Mouse (Mus musculus) adipocyte (in vitro differentiated cells): ENCODE measurements around the gene Fam170b.

Source experiments
- DNase-seq: peaks from one replicate; pipeline ENCODE4 v3.0.0-alpha.2; 2016; ENCODE audit warnings: low spot score

The Fam170b gene

DNA sequence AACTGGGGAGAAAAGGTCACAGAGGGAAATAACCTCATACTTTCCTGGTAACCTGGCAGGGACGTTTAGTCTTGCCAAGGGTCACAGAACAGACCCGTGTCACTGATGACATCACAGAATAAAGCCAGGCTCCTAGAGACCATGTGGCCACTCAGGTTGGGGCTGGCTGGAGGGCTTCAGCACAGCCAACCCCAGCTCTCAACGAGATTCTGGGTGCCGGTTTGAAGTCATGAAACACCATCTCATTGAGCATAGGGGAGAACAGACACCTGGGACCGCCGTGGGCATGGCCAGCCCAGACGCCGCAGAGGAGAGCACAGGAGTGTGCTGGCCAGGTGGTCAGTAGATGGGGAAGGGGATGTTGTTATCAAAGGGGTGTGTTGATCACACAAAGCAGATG, at the start of gene Fam170b:
TSS of gene Fam170b (plus strand) at position 116 of the 400 bp plus-strand sequence.
- DNase-seq: no peak

DNA sequence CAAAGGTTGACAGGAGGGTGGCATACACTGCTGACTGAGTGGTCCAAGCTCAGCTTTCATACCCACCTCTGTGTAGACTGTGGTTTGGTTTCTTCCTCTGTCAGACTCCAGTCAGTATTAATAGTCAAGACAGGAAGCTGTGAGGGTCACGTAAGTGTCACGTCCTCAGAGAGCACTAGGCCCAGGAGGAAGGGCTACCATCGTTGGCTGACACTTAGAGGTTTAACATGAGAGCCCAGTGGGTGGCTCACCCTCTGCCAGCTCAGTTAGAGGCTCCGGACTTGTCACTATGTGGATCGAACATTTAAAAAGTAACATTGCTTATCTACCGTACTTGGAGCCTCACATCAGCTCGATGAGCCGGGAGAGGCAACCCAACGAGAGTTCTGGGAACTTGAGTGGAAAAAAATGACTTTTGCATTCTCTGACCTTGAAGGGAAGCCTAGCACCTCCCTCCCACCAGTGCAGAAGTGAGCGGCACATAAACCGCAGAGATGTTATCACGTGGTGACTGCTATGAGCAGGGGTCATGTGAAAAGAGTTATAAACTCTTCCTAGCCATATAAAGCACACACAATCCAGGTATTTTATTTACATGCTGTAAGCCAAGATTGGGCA, 49.5 kb upstream of the Fam170b start:
- DNase-seq: no peak

DNA sequence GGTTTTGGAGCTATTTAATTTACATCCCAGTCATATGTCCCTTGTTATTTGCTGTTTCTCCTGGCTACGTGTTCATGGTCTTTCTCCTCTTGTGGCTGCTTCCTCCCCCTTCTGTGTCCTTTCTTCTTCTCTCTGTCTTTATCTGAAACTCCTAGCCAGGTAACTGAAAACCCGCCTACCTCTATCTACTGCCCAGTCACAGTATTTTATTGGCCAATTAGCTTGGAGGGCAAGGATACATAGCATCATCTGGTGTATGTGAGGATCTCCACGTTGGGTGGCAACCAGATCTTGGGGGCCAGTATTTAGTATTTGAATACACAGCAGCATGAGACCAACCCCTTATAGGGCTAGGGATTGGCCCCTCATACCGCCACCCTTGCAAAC, 49.0 kb upstream of the Fam170b start:
- DNase-seq: no peak

DNA sequence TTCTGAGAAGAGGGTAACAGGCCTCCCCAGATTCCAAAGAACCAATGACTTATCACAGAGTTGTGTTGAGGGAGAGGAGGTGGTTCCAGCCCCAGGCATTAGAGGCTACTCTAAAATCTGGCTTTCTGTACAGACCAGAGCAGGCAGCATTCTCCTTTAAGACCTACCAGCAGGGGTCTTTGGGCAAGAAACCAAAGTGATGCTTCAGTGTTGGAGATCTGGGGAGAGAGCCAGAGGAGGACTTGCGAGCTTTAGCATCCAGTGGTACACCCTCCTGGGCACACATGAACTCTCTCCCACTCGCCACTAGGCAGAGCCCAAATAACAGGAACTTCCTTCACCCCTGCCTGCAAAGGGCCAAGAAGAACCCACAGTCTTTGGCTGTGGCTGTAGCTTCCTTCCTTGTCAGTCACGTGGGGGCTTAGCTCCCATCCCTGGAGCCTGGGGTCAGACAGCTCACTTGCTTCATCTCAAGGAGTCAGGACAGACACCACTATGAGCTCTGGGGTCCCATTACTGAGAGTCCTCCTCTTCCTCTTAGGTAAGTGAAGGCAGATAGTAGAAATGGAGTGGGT, 48.1 kb upstream of the Fam170b start, which contains the start of gene Tmem273:
TSS of gene Tmem273 (plus strand) at position 408 of the 575 bp plus-strand sequence.
- no peak for DNase-seq

DNA sequence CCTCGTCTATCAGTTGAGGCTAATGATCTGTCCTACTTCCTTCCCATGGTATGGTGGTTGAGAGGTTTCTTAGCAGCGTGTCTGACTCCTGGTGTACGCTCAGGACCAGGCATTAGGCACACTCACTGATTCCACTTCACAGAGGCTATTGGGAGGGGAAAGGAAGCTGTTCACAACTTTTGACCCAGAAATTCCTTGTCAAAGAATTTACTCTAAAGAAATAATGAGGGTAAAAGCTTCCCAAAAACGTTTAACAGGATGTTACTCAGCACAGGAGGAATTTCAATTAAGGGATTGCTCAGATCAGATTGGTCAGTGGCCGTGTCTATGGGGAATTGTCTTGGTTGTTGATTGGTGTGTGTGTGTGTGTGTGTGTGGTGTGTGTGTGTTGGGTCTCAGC, 46.1 kb upstream of the Fam170b start:
- DNase-seq: no peak

DNA sequence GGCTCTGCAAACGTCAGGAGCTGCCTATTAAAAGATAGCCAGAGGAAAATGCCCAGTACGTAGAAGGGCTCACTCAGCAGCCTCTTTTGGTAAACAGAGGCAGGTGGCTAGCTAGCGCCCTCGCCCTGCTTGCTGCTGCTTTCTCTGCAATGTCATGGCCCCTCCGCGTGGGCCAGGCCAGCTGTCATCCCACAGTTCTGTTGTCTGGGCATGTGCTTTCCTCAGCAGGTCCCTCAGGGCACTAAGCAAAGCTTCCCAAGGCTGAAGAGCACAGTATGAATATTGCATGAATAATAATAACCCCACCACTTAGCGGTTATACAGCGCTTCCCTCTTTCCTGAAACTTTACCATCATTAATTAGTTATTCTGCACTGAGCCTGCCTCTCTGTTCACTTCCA, 37.4 kb upstream of the Fam170b start:
- DNase-seq: no peak

DNA sequence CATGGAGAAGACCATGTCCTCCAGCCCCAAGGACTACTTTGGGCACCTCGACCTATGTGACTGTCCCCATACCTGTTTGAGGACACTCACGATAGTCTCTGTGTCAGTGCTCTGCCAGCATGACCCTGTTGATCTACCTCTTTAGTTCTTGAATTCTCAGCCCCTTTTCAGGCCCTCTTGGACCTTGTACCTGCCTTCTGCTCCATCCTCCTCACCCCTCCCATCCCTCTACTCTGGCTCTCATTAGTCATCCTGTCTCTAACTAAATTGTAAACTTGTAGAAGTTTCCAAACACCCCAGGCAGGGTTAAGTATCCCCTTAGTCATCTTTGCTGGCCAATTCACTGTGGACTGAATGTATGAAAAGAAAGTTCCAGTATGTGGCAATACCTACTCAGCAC, 36.0 kb upstream of the Fam170b start:
- DNase-seq: no peak

DNA sequence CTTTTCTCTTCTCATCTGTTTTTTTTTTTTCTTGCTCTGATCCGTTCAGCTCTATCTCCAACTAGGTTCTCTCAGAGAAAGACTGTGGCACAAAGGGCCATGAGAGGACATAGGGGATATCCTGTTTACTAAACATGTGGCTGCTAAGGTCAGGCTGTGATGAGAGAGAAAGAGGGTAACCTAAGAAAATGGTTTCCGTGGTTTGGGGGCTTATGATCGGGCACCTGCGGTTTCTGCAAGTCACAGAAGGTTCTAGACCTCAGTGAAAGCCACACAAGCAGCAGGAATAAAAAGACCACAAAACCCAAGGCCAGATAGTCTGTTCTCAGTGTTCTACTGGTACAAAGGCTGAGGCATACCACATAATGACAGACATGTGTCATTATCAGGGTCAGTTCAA, 35.4 kb upstream of the Fam170b start:
- no peak for DNase-seq

DNA sequence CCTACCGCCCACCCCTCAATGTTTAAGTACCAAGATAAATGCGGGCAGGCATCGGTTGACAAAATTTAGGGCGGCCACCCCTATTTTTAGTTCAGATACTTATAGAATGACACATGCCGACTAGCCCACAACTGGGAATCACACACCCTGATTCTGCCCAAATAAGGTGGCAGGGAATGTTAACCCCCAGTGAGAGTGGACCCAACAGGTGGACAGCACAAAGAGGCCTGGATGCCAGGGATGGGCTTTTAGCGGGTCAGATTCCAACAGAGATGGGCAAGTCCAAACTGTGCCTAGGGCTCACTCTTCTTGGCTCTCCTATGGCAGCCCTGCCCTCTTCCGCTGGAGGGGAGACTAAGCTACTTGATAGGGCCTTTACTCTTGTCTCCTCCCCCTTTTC, 33.7 kb upstream of the Fam170b start:
- DNase-seq: no peak

DNA sequence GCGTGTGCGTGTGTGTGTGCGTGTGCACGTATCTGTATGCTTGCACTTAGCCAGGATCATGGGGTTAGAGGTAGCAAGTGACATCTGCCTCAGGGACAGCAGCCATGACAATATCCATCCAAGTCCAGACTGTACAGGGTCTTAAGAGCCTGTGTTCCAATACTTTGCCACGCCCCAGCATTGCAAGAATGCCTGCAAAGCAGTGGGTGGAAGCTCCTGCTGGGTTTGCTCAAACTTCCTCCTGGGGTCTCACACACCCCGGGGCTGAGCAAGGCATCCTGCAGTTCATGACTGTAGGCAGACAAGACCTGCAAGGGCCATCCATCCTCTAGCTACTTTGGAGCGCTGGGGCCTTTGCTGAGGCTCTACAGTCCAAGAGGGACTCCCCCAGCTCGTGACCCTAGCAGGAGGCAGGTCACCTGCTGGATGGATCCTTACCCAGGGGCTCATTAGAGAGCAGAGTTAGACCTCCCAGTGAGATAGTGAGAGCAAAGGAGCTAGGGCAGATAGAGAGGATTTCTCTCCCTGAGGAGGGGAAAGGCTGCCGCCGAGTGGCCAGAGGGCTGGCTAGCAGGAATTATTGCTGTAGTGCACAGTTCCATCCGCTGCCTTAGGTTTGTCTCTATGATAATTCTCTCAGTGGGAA, 32.6 kb upstream of the Fam170b start:
- no peak for DNase-seq

DNA sequence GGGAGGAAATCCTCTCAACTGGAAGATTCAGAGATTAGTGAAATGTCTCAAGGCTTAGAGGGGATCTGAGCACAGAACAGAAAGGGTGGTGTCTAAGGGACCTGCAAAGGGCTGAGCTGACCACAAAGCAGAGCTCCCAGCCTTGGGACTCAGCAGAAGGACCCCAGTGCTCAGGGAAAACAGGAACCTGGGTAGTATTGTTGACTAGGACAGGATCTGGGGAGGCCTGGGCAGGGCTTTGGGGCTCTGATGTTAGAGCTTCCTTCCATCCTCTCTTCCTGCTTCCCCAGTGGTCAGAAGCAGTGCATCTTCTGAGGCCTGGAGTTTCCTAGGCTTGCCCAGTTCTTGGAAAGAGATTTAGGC, 32.1 kb upstream of the Fam170b start:
- DNase-seq: no peak

DNA sequence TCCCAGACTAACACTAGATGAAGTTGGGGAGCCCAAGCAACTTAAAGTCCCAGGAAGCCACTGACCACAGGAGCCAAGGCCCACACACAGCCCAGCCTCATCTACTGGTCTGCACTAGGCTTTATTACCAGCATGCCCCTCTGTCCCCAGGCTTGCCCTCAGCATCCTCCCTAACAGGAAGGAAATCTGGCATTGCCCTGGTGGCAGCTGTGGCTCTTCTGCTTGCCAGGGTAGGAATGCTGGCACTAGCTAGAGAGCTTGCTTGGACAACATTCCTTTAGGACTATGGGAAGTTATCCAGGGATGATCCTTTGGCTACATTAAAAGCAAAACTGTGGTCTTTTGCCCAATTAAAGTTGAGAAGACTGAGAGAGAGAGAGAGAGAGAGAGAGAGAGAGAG, 23.7 kb upstream of the Fam170b start:
- no peak for DNase-seq

DNA sequence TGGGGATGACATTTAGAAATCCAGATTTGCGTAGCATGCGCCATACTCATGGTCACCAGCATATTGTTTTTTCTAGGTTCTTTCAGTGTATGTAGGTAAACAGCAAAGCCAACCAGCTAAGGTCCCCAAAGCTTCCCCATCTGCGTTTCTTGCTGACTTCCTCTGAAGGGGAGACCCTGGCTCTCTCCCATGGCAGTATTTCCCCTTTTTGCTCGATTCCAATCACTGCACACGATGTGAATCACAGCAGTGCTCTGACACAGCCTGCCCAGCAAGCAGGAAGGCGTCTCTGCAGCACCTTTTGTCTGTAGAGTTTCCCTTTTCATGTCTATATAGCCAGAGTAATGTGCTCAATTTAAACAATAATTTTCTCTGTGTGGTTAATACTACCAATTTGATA, 21.3 kb upstream of the Fam170b start:
- no peak for DNase-seq

DNA sequence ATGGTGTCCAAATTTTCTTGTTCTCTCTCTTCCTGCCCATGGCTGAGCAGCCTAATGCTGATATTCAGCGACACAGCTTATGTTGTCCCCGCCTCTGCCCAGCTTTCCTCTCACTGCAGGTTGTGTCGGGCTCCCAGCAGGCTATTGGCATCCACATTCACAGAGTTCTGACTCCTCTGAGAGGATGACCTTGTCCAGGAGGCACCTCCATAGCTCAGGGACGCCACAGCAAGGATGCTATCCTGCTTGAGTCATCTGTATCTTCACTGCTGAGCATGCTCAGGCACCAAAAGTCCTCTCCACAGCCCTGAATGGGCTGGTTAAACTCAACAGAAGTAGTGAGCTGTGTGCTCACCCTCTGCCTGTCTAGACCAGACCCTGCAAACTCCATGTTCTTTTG, 18.8 kb upstream of the Fam170b start:
- no peak for DNase-seq

DNA sequence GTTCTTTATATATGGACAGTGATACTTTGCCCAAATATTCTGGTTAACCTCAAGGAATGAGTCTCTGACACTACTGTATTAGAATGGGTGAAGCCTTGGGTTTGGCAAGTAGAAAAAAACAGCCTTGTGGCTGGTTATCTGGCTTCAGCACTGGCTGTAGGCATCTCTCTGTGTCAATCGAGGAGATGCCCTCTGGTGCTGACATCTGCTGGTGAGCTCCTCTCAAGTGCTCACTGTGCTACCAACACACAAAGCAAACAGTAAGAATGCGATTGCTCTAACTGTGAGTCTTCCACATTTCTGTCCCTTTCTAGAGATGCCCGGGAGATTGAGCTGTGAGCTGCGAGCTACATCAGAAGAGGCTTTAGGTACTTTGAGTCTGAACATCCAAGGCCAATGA, 17.2 kb upstream of the Fam170b start:
- no peak for DNase-seq

DNA sequence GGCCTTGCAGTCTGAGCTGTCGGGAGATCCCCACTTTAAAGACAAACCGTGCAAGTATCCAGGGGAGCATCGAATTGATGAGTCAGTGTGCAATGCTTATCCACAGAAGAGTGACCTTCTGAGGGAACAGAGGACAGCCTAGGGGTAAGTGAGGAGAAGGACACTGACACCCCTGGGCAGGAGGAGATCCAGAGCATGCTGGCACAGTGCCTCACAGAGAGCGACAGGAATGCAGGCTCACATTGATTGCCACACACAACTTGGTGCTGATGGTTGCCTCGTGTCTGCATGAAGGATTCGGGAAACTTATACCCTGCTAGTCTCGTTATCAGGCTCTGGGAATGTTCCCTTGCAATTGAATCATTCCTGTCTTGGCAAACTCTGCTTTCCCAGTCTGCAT, 16.5 kb upstream of the Fam170b start:
- no peak for DNase-seq

DNA sequence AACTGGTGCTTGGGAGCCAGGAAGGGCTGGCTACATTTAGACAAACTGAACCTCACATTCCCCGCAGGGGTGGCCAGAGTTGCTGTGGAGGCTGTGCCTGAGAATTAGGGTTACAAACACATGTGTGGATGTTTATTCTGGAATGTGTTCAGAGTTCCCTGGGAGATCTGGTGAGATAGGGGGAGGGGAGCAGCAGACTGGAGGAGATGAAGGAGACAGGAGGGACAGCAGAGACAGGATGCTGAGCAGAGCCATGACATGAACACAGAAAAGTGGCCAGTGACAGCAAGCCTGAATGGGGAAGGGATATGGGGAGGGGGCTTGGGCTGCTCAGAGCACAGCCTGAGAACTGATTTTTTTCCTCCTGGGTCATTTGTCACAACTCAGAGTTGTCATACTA, 14.5 kb upstream of the Fam170b start:
- no peak for DNase-seq

DNA sequence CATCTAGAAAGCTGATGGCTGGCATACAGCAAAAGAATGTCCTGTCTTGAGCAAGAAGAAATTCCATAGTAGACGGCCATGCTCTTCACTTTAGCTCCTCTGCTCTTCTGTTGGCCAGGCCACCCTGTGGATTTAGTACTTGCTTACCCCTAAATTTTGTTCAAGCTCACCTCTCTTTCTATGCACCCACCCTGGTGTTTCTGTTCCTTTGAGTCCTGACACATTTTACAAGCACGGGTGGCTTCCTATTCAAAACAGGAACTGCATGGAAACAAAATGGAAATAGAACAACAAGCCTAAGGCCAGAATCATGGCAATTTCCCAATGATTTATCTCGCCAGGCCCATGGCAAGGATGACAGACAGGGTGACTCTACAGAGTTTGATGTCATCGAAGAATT, 10.9 kb upstream of the Fam170b start:
- DNase-seq: no peak

DNA sequence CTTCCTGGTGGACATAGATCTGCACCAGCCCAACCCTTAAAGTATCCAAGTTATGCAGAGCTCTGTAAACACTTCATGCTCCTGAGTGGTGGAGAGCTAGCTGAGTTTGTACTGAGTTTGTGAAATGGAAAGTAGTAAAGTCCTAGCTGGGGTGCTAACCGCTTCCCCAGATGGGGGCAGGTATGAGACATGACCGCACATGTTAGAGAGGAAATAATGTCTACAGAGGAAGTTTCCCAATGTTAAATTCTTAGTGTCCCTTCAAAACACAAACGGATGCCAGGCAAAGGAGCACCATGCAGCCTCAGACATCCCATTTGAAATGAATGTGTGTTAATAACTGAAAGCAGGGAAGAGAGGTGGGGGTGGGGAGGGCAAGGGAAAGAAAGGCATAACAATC, 9.9 kb upstream of the Fam170b start:
- DNase-seq: no peak

DNA sequence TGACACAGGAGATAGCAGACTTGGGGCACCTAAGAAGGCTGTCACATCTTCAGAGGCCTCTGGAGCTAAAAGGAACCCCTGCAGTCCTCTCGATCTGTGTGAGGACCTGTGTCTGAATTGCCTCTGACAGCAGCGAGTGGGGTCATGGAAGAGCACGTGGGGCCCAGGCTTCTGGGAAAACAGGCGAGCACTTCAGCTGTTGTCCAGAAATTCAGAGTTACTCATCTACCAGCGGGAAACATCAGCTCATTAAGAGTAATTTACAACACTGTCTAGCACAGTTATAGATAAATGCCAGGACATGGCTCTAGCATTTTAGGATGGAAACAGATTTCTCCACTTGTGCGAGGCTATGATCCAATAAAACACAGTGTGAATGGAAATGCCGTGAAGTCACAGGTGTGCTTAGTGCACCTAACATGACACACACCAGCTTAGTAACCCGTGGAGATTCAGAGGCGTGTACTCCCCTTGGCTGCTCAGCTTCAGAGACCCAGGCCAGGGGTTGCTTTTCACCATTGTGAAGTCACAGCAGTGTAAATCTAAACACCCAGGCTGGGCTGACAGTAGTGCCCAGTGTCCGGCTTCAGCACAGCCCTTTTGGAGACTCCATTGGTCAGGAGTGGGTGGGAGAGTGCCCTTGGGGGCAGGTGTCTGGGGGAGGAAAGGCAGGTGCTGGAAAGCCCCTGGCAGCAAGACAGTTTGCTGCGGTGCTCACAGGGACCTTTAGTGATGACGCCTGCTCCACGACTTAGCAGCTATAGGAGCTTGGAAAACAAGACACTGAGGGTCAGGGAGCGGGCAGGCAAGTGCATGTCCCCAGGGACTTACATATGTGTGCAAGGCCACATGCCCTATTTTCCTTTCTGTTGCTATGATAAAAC, 9.3 kb upstream of the Fam170b start:
- no peak for DNase-seq

DNA sequence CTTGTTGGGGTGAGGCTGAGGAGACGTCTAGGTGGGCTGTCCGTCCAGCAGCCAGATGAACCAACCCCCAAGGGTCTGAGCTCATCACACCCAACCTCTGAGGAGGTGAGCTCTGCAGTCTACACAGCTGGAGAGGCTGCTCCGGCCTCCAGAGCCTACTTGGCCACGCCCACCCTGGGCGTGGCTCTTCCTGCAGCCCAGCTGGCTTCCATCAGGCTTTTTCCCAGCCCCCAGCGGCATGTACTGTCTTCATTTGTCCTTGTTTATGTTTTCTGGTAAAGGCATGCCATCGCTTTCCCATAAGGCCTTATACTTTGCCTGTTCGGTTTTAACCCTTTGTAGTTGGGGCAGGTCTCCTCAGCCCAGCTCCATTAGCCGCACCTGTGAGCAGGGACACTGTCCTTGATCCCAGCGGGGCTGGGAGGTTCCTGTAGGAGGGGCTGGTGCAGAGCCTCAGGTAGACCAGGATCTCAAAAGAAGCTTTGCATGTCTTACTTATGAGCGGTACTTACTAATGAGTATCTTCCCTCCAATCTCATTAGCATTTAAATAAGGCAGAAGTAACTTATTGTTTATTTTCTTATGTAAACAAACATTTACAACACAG, 8.2 kb upstream of the Fam170b start:
- no peak for DNase-seq

DNA sequence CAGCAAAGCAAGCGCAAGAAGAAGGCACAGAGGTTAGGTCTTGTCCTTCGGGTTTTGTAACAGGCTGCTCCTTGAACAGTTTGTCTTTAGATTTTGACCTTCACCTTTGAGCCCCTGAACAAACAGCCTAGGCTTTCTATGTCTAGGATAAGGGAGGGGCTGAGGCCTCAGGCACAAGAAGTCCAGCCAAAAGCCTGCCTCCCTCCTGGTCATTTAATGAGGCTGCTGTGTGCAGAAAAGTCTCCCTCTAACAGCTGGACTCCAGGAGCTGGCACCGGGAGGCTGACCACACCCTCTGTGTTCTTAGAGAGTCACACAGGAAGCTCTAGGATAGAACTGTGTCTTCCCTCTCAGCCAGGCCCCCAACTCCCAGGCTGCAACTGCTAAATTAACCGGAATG, 6.6 kb upstream of the Fam170b start:
- no peak for DNase-seq
